Mouse (Mus musculus): ENCODE results near the gene Prrx1.

Gene Prrx1

DNA sequence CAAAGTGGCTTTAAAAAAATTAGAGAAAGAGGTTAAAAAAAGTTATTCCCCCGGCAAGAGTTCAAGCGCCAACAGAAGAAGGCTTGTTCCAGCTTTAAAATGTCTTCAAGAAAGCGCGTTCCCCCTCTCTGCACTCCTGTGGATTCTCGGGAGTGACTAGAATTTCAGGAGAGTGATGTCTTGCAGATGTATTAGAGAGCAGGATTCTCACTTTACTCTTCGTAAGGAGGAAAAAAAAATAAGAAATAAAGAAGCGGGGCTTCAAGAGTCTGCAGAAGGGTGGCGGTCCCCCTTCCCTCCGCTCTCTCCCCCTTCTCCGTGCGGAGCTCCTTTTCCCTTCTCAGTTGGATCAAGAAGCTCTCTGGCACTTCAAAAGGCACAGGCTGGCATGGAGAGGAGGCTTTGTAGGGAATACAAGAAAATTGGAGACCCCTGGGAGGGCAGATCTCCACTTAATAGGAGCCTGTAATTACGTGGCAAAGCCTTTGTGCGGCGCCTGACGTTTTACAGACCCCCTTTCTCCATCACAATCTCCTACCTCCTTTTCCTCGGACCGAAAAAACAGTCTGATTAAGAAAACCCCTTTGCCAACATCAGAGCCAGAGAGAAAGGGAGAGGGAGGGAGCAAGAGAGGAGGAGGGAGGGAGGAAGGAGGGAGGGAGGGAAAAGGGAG is at the start of gene Prrx1:
Gene Prrx1, minus strand, starts transcription at position 610 of the 673 bp plus-strand sequence.
- peak; percentile 11 for DNase-seq

GRCm38 (mm10) chr1:163362202-163362601 is 48.7 kb upstream of the Prrx1 start:
- no peak for DNase-seq

DNA sequence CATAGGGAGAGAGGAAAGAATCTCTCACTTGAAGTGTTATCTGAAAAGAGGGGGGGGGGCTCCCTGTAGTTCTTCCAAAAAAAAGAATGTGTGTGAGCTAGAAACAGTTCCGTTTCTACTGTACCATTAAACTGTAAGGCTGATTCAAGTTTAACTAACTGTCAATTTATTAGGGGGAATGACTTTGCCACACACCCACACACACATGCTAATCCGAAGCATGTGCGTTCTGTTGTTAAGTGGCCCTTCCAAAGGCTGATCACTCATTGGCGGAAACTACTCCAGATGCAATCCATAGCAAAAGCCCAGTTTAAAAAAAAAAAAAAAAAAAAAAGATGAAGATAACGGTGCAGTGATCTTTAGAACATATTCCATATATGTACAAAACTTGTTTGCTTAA is 47.9 kb upstream of the Prrx1 start:
- no peak for DNase-seq

DNA sequence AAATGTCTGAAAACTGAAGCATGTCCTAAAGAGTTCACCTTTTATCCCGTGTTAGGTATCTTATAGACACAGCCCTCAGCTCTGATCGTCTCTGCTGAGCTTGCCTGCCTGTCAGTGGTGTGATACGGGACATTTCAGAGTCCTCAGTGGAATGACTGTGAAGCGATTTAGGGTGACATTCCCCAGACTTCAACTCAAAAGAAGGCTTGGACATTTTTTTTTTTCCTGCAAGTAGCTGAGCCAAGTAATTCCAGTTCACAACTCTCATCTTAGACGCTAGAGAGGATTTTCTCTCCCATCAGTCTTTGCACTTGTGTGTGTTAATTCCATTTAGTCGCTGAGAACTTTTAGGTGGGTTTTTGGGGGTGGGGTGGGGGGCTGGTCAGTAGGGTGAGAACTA is 47.3 kb upstream of the Prrx1 start:
- DNase-seq: no peak

- DNase-seq: no peak
These were observed 46.0 kb upstream of the Prrx1 start for GRCm38 (mm10) chr1:163359521-163359920.

DNA sequence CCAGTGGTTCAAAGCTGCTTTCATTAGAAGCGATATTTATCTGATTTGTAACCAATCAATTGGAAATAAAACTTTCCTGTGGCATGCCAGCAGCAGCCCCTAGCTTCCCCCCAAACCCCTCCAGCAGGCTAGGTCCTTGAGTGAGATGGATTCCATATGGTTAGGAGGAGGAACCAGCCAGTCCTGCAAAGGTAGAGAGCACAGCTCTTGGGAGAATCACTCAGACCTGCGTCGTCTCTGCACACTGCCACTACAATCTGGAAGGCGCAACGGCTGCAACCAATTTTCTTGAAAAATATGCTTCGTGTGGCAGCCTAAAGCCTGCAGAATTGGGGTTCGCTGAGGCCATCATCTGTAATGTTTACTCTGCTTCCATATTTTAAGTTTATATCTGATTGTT is 44.7 kb upstream of the Prrx1 start:
- DNase-seq: no peak

GRCm38 (mm10) chr1:163357733-163358132 is 44.2 kb upstream of the Prrx1 start:
- DNase-seq: no peak

DNA sequence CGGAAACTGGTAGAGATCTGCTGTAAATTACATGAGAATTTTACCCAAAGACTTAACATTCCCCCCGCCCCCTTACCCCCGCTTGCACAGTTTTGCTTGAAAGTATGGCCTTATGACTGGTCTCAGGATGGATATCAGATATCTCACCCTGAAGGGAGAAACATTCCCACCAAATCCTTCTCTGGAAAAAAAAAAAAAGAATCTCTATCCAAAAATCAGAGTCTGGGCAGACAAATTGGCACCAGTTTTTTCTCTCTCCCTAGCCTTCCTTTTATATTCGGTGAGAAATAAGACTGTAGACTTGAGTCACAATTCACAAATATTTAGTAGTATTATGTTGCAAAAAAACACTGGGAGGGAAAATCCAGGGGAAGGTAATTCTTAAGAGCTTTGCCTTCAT is 42.7 kb upstream of the Prrx1 start:
- no peak for DNase-seq

DNA sequence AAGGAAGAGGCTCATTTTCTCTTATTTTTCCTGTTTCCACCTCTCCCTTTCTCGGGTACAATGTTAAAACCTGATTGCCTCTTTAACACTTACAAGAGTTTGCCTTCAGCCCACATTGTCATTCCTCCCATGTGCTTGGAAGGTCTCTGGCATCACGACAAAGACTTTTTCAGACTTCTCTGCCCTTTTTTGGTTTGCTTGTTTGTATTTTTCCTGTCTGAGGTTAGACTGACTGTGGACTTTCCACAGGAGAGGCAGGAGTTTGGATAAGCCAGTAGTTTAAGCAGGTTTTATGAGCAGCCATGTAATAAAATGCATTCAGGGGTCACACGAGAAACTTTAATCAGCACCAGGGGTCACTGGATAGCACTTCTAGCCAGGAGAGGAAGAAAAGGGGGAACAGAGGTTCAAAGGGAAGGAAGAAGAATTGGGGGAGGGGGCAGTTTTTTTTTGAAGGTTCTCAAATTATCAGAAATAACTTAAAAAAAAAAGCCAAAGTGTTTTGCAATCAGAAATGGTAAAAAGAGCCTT is 42.2 kb upstream of the Prrx1 start:
- no peak for DNase-seq

GRCm38 (mm10) chr1:163350988-163351387 is 37.5 kb upstream of the Prrx1 start:
- no peak for DNase-seq

- no peak for DNase-seq
These were observed 32.0 kb upstream of the Prrx1 start for GRCm38 (mm10) chr1:163345541-163345940.

DNA sequence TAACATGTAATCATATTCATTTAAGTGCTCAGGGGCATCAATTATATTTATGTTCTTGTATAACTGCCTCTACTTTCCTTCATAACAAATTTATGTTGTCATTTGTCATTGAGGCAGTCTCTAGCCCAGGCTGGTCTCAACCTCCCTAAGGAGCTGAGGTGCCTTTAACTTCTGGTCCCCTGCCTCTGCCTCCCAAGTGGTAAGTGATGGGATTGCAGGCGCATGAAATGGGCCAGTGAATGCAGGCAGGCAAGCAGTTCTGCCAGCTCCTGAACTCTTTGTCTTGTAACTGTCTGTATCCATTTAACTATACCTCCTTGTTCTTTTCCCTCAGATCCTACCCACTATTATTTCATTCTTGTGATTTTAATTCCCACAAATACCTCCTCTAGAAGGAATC is 31.4 kb upstream of the Prrx1 start:
- DNase-seq: no peak

- no peak for DNase-seq
These were observed 25.7 kb upstream of the Prrx1 start for GRCm38 (mm10) chr1:163339219-163339561.

- DNase-seq: no peak
These were observed 25.2 kb upstream of the Prrx1 start for GRCm38 (mm10) chr1:163338525-163339218.

- DNase-seq: no peak
These were observed 24.3 kb upstream of the Prrx1 start for GRCm38 (mm10) chr1:163337821-163338220.

DNA sequence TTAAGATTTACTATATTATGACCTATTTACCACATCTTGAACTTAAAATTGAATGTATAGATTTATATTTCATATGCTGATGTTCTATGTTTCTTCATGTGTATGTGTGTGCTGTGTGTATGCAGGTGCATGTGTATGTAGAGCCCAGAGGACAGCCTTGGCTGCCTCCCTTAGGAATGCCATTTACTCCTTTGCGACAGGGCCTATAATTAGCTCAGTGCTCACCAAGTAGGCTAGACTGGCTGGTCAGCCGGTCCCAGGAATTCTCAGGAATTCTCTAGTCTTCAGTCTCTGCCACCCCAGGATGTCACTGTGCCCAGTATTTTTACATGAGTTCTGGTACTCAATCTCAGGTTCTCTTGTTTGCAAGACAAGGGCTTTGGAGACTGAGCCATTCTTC is 13.8 kb upstream of the Prrx1 start:
- DNase-seq: no peak

- no peak for DNase-seq
These were observed 6.4 kb upstream of the Prrx1 start for GRCm38 (mm10) chr1:163319669-163320571.

- DNase-seq: no peak
These were observed 3.4 kb upstream of the Prrx1 start for GRCm38 (mm10) chr1:163316920-163317319.

- no peak for DNase-seq
These were observed 1.4 kb upstream of the Prrx1 start for GRCm38 (mm10) chr1:163314829-163315301.

- DNase-seq: peak; percentile 13
These were observed 613 bp upstream of the Prrx1 start for GRCm38 (mm10) chr1:163313921-163314725.

GRCm38 (mm10) chr1:163311861-163312811 is 1.4 kb downstream of the Prrx1 start:
- peak; percentile 40 for DNase-seq

All from kidney, adult 18-20 months (tissue).